Comparison of ENCODE assay signal across 13 mouse cellular contexts in the genomic region with DNA sequence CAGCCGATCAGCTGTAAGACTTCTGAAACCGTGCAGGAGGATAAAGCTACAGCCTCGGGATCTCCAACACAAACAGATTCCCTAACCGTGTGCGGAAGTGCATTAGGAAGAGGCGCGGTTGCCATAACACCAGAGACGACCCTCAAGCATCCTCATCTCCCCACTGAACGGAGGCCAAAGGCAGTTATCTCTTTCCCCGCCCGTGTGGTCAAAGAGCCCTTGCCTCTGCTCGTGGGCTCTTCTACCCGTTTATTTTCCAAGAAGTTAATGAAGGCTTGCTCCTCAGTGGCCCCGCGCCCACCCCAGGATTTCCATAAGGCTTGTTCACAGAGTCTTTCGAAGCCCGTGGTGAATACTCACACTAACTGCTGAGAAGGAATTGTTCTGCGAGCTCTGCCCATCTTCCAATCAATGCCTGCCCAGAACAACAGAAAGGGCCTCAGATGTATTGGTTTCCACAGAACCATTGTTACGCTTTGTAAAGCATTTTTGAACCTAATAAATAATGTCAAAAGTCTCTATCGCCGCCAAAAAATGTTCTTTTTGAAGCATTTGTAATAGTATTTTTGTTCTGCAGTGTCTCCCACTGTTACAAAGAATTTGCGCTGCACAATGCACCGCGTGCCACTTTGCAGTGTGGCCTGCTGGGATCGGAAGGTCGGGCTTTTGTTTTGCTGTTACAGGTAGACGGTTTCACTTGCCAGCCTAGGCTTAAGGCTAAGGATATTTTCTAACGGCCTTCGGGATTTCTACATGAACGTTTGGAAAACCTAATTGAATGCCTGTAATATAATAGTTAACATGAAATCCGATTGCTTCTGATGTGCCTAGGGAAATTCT.
DNase-seq lines count a peak whose midpoint lies in the region; ATAC-seq lines count a peak whose summit lies in the region.
"Had no signal": no experiment of that assay in that cellular context is flagged by ENCODE, and none has a peak within 500 bp of the region (broad histone marks: within the 10 kb centered on the region; RNA-seq: fewer than 3 reads in every experiment).

No protein-coding gene starts in this region.

- 0 out of 2 replicates have a peak overlapping the region, but pooled peaks have one; percentile 5 for H3K27ac ChIP-seq in forebrain, embryonic 15.5 days (replicated peaks)
- H3K27ac ChIP-seq in midbrain, embryonic 11.5 days (ENCODE audit: low read depth, low read length), result peak overlapping the region; percentile 44; the same call in 1 of the 2 replicates
- no peak overlapping the region for H3K27ac ChIP-seq in kidney, embryonic 14.5 days (ENCODE audit: low read depth, low read length)

- peaks cover 13% of the 10 kb centered on the region for H3K4me1 ChIP-seq in forebrain, embryonic 15.5 days
- H3K4me1 ChIP-seq in midbrain, embryonic 11.5 days (ENCODE audit: control insufficient read depth, insufficient read depth, low read length), result peaks cover 14% of the 10 kb centered on the region
- H3K4me1 ChIP-seq in kidney, embryonic 14.5 days (ENCODE audit: control insufficient read depth, insufficient read depth, low read length), result no peaks in the 10 kb centered on the region

- no peaks in the 10 kb centered on the region for H3K36me3 ChIP-seq in forebrain, embryonic 15.5 days
- H3K36me3 ChIP-seq in midbrain, embryonic 11.5 days (ENCODE audit: control insufficient read depth, insufficient read depth, low read length), result no peaks in the 10 kb centered on the region
- H3K36me3 ChIP-seq in kidney, embryonic 14.5 days (ENCODE audit: control insufficient read depth, insufficient read depth, low read length), result no peaks in the 10 kb centered on the region

- H3K4me3 ChIP-seq in forebrain, embryonic 15.5 days, result peak overlapping the region; percentile 14; the same call in 1 of the 2 replicates
- peak overlapping the region; percentile 15; the same call in 1 of the 2 replicates for H3K4me3 ChIP-seq in midbrain, embryonic 11.5 days (ENCODE audit: low read depth, low read length)
- H3K4me3 ChIP-seq in kidney, embryonic 14.5 days (ENCODE audit: low read length), result no peak overlapping the region
- H3K4me3 ChIP-seq: myocyte had no signal

- H3K9ac ChIP-seq in forebrain, embryonic 15.5 days (replicated peaks), result 0 out of 2 replicates have a peak overlapping the region, but pooled peaks have one; percentile 3
- H3K9ac ChIP-seq in midbrain, embryonic 11.5 days (ENCODE audit: low read length), result peak overlapping the region; percentile 49
- no peak overlapping the region for H3K9ac ChIP-seq in kidney, embryonic 14.5 days (ENCODE audit: low read depth, low read length)

- WGBS in forebrain, embryonic 15.5 days, result 21% methylated on average over 31 of the region's 31 CpGs
- WGBS in midbrain, embryonic 11.5 days, result 23% methylated on average over 31 of the region's 31 CpGs
- 64% methylated on average over 31 of the region's 31 CpGs for WGBS in kidney, embryonic 14.5 days

- no peaks in the 10 kb centered on the region for H3K9me3 ChIP-seq in forebrain, embryonic 15.5 days
- H3K9me3 ChIP-seq in midbrain, embryonic 11.5 days (ENCODE audit: control insufficient read depth, low read length), result no peaks in the 10 kb centered on the region
- no peaks in the 10 kb centered on the region for H3K9me3 ChIP-seq in kidney, embryonic 14.5 days (ENCODE audit: control insufficient read depth, low read length)

- DNase-seq in left cerebral cortex, postnatal 4 days, result peak; percentile 24
- no peak for DNase-seq in left cerebral cortex, postnatal 25 days (ENCODE audit: low spot score in 2 of 2)
- peak; percentile 94 for DNase-seq in midbrain, embryonic 11.5 days (ENCODE audit: low spot score, missing footprints)
- peak; percentile 32 for DNase-seq in retina, postnatal 1 day
- DNase-seq in right cerebral cortex, postnatal 36 days (ENCODE audit: low spot score in 2 of 2), result no peak
- DNase-seq in right cerebral cortex, postnatal 14 days, result no peak
- DNase-seq: adrenal gland, postnatal 10 days; cerebellum, adult 18-20 months; heart, adult 18-20 months; thymus, postnatal 36 days had no signal

- ATAC-seq in forebrain, embryonic 15.5 days (replicated peaks), result peak; percentile 64
- peak; percentile 66 for ATAC-seq in midbrain, embryonic 11.5 days (ENCODE audit: low FRiP score)
- ATAC-seq in kidney, embryonic 14.5 days (ENCODE audit: low FRiP score, low TSS enrichment), result no peak

- intact Hi-C loops in left cerebral cortex, postnatal 4 days (cut with DNase I), result no loop called here
- intact Hi-C loops in left cerebral cortex, postnatal 25 days (cut with DNase I), result no loop called here

- peak overlapping the region; percentile 37 for H3K4me2 ChIP-seq in forebrain, embryonic 15.5 days (replicated peaks)
- peak overlapping the region; percentile 38 for H3K4me2 ChIP-seq in midbrain, embryonic 11.5 days
- no peak overlapping the region for H3K4me2 ChIP-seq in kidney, embryonic 14.5 days (replicated peaks; ENCODE audit: low read depth, low read length)

- no peaks in the 10 kb centered on the region for H3K27me3 ChIP-seq in forebrain, embryonic 15.5 days
- no peaks in the 10 kb centered on the region for H3K27me3 ChIP-seq in midbrain, embryonic 11.5 days (ENCODE audit: control insufficient read depth, insufficient read depth, low read length)
- no peaks in the 10 kb centered on the region for H3K27me3 ChIP-seq in kidney, embryonic 14.5 days (ENCODE audit: control insufficient read depth, insufficient read depth, low read length)

Comparison
In these comparisons a context has a peak if more than half of its experiments do, and no peak if none do; other contexts are left out.
1. DNase-seq: peak in left cerebral cortex, postnatal 4 days (single experiment), midbrain, embryonic 11.5 days (single experiment) and retina, postnatal 1 day (single experiment); none in left cerebral cortex, postnatal 25 days (0 of 2), right cerebral cortex, postnatal 36 days (0 of 2) and right cerebral cortex, postnatal 14 days (single experiment).